Mouse (Mus musculus) brain, embryonic 14.5 days (tissue): ENCODE data around the gene Bcas3.

Experiments used
- CTCF ChIP-seq: fragments of 200-500 bp; IDR thresholded peaks from 2 replicates; pipeline ENCODE4 v1.5.1; 2012; ENCODE audit warnings: inconsistent platforms, mild to moderate bottlenecking, moderate library complexity, borderline replicate concordance; ENCODE audit not compliant: insufficient read depth, insufficient read length; ENCODE audit errors: extremely low read depth
- POLR2A ChIP-seq: fragments of 200-500 bp; IDR thresholded peaks from 2 replicates; pipeline ENCODE4 v1.6.1; 2012; ENCODE audit warnings: mild to moderate bottlenecking, inconsistent platforms, borderline replicate concordance; ENCODE audit not compliant: poor library complexity, insufficient read depth, insufficient read length, severe bottlenecking; ENCODE audit errors: extremely low read depth

- TF ChIP-seq CTCF (no peak), POLR2A (no peak)
Observed at GRCm38 (mm10) chr11:85461536-85461935, 108.6 kb downstream of the Bcas3 start.
